16 mouse cellular contexts compared by ENCODE assay signal in genomic region chr12:86647736-86648135, GRCm38 (mm10). TPM values are rescaled to one million over a fixed set of nuclear protein-coding genes. Genes with fewer than 3 reads are reported as not detected.
DNase-seq lines count a peak whose midpoint lies in the region; ATAC-seq and TF ChIP-seq lines count a peak whose summit lies in the region.
"Had no signal": no experiment of that assay in that cellular context is flagged by ENCODE, and none has a peak within 500 bp of the region (broad histone marks: within the 10 kb centered on the region; RNA-seq: fewer than 3 reads in every experiment).

No protein-coding gene starts in this region.

- no peaks in the 10 kb centered on the region for H3K27me3 ChIP-seq in hindbrain, embryonic 16.5 days (replicated peaks; ENCODE audit: control insufficient read depth, insufficient read depth, low read length)
- H3K27me3 ChIP-seq: limb, embryonic 12.5 days had no signal

- TF ChIP-seq CTCF in layer of hippocampus, adult 2 months (conservative IDR thresholded peaks at IDR 0.05), result no peak

- WGBS in hindbrain, embryonic 16.5 days, result 70% methylated on average over 5 of the region's 5 CpGs

- no peak for ATAC-seq in hindbrain, embryonic 16.5 days
- ATAC-seq in erythroid progenitor cell, adult 5-6 weeks (replicated peaks; ENCODE audit: low FRiP score, poor library complexity, severe bottlenecking), result no peak

- H3K9ac ChIP-seq in hindbrain, embryonic 16.5 days (ENCODE audit: low read depth, low read length), result no peak overlapping the region
- H3K9ac ChIP-seq: limb, embryonic 12.5 days had no signal

- DNase-seq in heart, adult 18-20 months, result peak; percentile 10 to 13
- DNase-seq in heart, postnatal 4 days, result no peak
- DNase-seq in layer of hippocampus, adult 2 months (ENCODE audit: low spot score in 2 of 2), result no peak
- DNase-seq in layer of hippocampus, postnatal 10 days (ENCODE audit: low spot score in 2 of 2), result no peak
- DNase-seq in retina, embryonic 14.5 days (ENCODE audit: low spot score), result peak; percentile 34
- DNase-seq in kidney, adult 11 months, result no peak
- DNase-seq: cerebellum, adult 11 months; kidney, adult 18-20 months; lung, adult 2 months; right cerebral cortex, postnatal 25 days; thymus, postnatal 14 days had no signal

- H3K36me3 ChIP-seq in hindbrain, embryonic 16.5 days (ENCODE audit: control insufficient read depth, insufficient read depth, low read length), result no peaks in the 10 kb centered on the region
- H3K36me3 ChIP-seq: limb, embryonic 12.5 days had no signal

- no peak overlapping the region for H3K4me2 ChIP-seq in hindbrain, embryonic 16.5 days (ENCODE audit: low read length)
- H3K4me2 ChIP-seq: heart, embryonic 11.5 days; limb, embryonic 12.5 days had no signal

- no peaks in the 10 kb centered on the region for H3K9me3 ChIP-seq in hindbrain, embryonic 16.5 days (ENCODE audit: control insufficient read depth, low read length)
- H3K9me3 ChIP-seq: limb, embryonic 12.5 days had no signal

- H3K27ac ChIP-seq in layer of hippocampus, adult 2 months, result peak overlapping the region; percentile 16; the same call in 1 of the 2 replicates
- H3K27ac ChIP-seq in hindbrain, embryonic 16.5 days (ENCODE audit: low read depth, low read length), result 0 out of 2 replicates have a peak overlapping the region, but pooled peaks have one; percentile 16
- H3K27ac ChIP-seq: limb, embryonic 12.5 days had no signal

- no peak overlapping the region for H3K4me3 ChIP-seq in layer of hippocampus, adult 2 months
- H3K4me3 ChIP-seq in hindbrain, embryonic 16.5 days (ENCODE audit: low read length), result no peak overlapping the region
- H3K4me3 ChIP-seq: limb, embryonic 12.5 days had no signal

- peaks cover 18% of the 10 kb centered on the region for H3K4me1 ChIP-seq in hindbrain, embryonic 16.5 days (ENCODE audit: control insufficient read depth, insufficient read depth, low read depth, low read length)

RNA-seq across cellular contexts. Expression of gene Vash1, which starts 30.8 kb away (rescaled TPM):
- total RNA-seq in heart, adult 18-20 months (2021), result 10 to 100 TPM in 1 of 2 experiments, 1 to 10 TPM in 1; 9.2 to 18.5 TPM
- 10 to 100 TPM; 53.5 to 56.7 TPM for total RNA-seq in heart, postnatal 4 days (2021)
- total RNA-seq in layer of hippocampus, adult 2 months (2021), result 10 to 100 TPM; 40.4 to 41.8 TPM
- 100 to 1,000 TPM in 1 of 2 experiments, 10 to 100 TPM in 1; 98.5 to 104 TPM for total RNA-seq in layer of hippocampus, postnatal 10 days (2021)
- 28.3 and 31.5 TPM in 2 replicates for polyA plus RNA-seq in hindbrain, embryonic 16.5 days (2015; fragmentation: Nextera tagmentation; extraction: Ambion mirVana)
- total RNA-seq in erythroid progenitor cell, adult 5-6 weeks (2015; ENCODE audit: low replicate concordance), result not detected in 2 replicates
- total RNA-seq in erythroid progenitor cell, adult 5-6 weeks (2017; ENCODE audit: low replicate concordance), result not detected in 2 replicates
- total RNA-seq: neutrophil, adult 5-6 weeks had no signal

Comparison
In these comparisons a context has a peak if more than half of its experiments do, and no peak if none do; other contexts are left out.
1. DNase-seq: peak in heart, adult 18-20 months (2 of 2) and retina, embryonic 14.5 days (single experiment); none in heart, postnatal 4 days (single experiment), layer of hippocampus, adult 2 months (0 of 2), layer of hippocampus, postnatal 10 days (0 of 2) and kidney, adult 11 months (single experiment).
2. RNA of gene Vash1, which starts 30.8 kb away (total RNA-seq): 98.5 to 104 TPM in layer of hippocampus, postnatal 10 days, 53.5 to 56.7 TPM in heart, postnatal 4 days, 40.4 to 41.8 TPM in layer of hippocampus, adult 2 months and 9.2 to 18.5 TPM in heart, adult 18-20 months; not detected in erythroid progenitor cell, adult 5-6 weeks; every median in the first group is over 10 times any median in the second.